Mouse (Mus musculus) fibroblast of lung, adult 2 months (primary cell): ENCODE measurements at regions not wholly inside any gene's neighbourhood (a gene's known extent, or its start where the extent isn't known, plus 50 kb on each side); places are given as distances from the start of the nearest gene placed in this dataset.
"Not testable (repeated sequence)": the region's sequence is repeated elsewhere in the genome, so short reads cannot be mapped to it uniquely, and the experiment has no call there.

Source experiments
- DNase-seq: peaks from one replicate; pipeline ENCODE4 v3.0.0-alpha.2; 2011; ENCODE audit warnings: low read depth

- DNase-seq: no peak
These were observed 80.0 kb downstream of the Nfkbiz start for GRCm38 (mm10) chr16:55758707-55759067.

GRCm38 (mm10) chr16:55757952-55758706 is 80.6 kb downstream of the Nfkbiz start:
- DNase-seq: no peak

GRCm38 (mm10) chr16:55757422-55757815 is 81.3 kb downstream of the Nfkbiz start:
- DNase-seq: not testable (repeated sequence)

GRCm38 (mm10) chr16:55756764-55757421 is 81.8 kb downstream of the Nfkbiz start:
- DNase-seq: no peak

GRCm38 (mm10) chr16:55755309-55755832 is 83.3 kb downstream of the Nfkbiz start:
- no peak for DNase-seq

GRCm38 (mm10) chr16:55754092-55754763 is 84.5 kb downstream of the Nfkbiz start:
- DNase-seq: peak; percentile 72

GRCm38 (mm10) chr16:55753380-55753779 is 85.3 kb downstream of the Nfkbiz start:
- no peak for DNase-seq

- no peak for DNase-seq
These were observed 91.4 kb downstream of the Nfkbiz start for GRCm38 (mm10) chr16:55747250-55747649.

GRCm38 (mm10) chr16:55746159-55746558 is 92.5 kb downstream of the Nfkbiz start:
- no peak for DNase-seq

- DNase-seq: no peak
These were observed 93.6 kb downstream of the Nfkbiz start for GRCm38 (mm10) chr16:55745094-55745493.

- DNase-seq: no peak
These were observed 97.4 kb downstream of the Nfkbiz start for GRCm38 (mm10) chr16:55741099-55741863.

- DNase-seq: no peak
These were observed 100.0 kb downstream of the Nfkbiz start for GRCm38 (mm10) chr16:55738741-55739140.

GRCm38 (mm10) chr16:55735476-55735968 is 103.2 kb downstream of the Nfkbiz start:
- DNase-seq: no peak

- DNase-seq: no peak
These were observed 104.4 kb downstream of the Nfkbiz start for GRCm38 (mm10) chr16:55734301-55734700.

- DNase-seq: no peak
These were observed 104.9 kb downstream of the Nfkbiz start for GRCm38 (mm10) chr16:55733751-55734150.

GRCm38 (mm10) chr16:55731003-55731402 is 107.7 kb downstream of the Nfkbiz start:
- DNase-seq: peak; percentile 88

- DNase-seq: no peak
These were observed 112.2 kb downstream of the Nfkbiz start for GRCm38 (mm10) chr16:55726538-55726937.

GRCm38 (mm10) chr16:55720430-55720829 is 118.3 kb downstream of the Nfkbiz start:
- DNase-seq: no peak

GRCm38 (mm10) chr16:55710017-55710416 is 128.7 kb downstream of the Nfkbiz start:
- DNase-seq: no peak

GRCm38 (mm10) chr16:55706502-55706901 is 132.2 kb downstream of the Nfkbiz start:
- DNase-seq: no peak

GRCm38 (mm10) chr16:55698489-55698892 is 140.2 kb downstream of the Nfkbiz start:
- no peak for DNase-seq

- DNase-seq: no peak
These were observed 147.6 kb downstream of the Nfkbiz start for GRCm38 (mm10) chr16:55691069-55691468.
